In the genomic region with DNA sequence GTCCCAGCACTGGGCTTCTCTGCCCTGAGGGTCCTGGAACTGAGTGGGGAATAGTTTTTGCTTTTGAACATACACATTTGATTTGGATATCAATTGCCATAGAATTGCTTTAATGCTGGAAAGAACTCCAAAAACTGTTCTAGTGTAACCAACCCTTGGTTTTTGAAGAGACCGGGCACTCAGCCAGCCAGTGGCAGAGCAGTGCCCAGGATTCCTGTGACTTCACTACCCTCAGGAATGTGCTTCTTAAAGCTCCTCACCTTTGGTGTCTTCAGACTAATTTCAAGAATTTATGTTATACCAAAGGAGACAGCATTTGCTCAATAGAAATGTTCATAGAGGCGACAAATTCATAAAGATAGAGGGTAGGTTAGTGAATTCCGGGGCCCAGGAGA, we compare ENCODE assay signal across 9 mouse cellular contexts. TPM values are rescaled to one million over a fixed set of nuclear protein-coding genes. Genes with fewer than 3 reads are reported as not detected.
A peak's percentile ranks its signal among the peaks of the same experiment; 100 is the strongest.
DNase-seq lines count a peak whose midpoint lies in the region; ATAC-seq and TF ChIP-seq lines count a peak whose summit lies in the region.
"Had no signal": no experiment of that assay in that cellular context is flagged by ENCODE, and none has a peak within 500 bp of the region (broad histone marks: within the 10 kb centered on the region; RNA-seq: fewer than 3 reads in every experiment).

No protein-coding gene starts in this region.

- H3K4me2 ChIP-seq in hindbrain, postnatal 0 days (ENCODE audit: low read depth, low read length): no peak overlapping the region
- H3K4me2 ChIP-seq in lung, embryonic 15.5 days: peak overlapping the region; percentile 34

- WGBS in heart, adult 2 months: 69% methylated on average over 3 of the region's 3 CpGs
- 59% methylated on average over 3 of the region's 3 CpGs for WGBS in hindbrain, postnatal 0 days
- WGBS in lung, embryonic 15.5 days: 41% methylated on average over 3 of the region's 3 CpGs

- TF ChIP-seq POLR2A in heart, adult 2 months (IDR thresholded peaks at IDR 0.05; ENCODE audit: insufficient read depth, low read depth, low read length): no peak

- peak overlapping the region; percentile 42 for H3K27ac ChIP-seq in heart, adult 2 months
- peak overlapping the region; percentile 55 for H3K27ac ChIP-seq in hindbrain, postnatal 0 days
- peak overlapping the region; percentile 98 for H3K27ac ChIP-seq in lung, embryonic 15.5 days

- no peaks in the 10 kb centered on the region for H3K79me2 ChIP-seq in heart, adult 2 months (replicated peaks; ENCODE audit: control insufficient read depth, insufficient read depth, low read length)

- H3K4me3 ChIP-seq in heart, adult 2 months: no peak overlapping the region
- H3K4me3 ChIP-seq in hindbrain, postnatal 0 days (ENCODE audit: low read length): no peak overlapping the region
- H3K4me3 ChIP-seq in lung, embryonic 15.5 days: no peak overlapping the region

- no peak for DNase-seq in heart, adult 2 months
- no peak for DNase-seq in heart, postnatal 25 days (ENCODE audit: low spot score)
- peak; percentile 75 for DNase-seq in adrenal gland, postnatal 10 days
- DNase-seq in hindbrain, postnatal 0 days (ENCODE audit: low spot score): peak; percentile 28
- DNase-seq in B cell, adult 2 months: no peak
- DNase-seq in cerebellum, adult 18-20 months: no peak

- H3K9me3 ChIP-seq in hindbrain, postnatal 0 days (ENCODE audit: low read length): no peaks in the 10 kb centered on the region
- no peaks in the 10 kb centered on the region for H3K9me3 ChIP-seq in lung, embryonic 15.5 days

- TF ChIP-seq CTCF in heart, adult 2 months (IDR thresholded peaks at IDR 0.05): no peak
- no peak for TF ChIP-seq CTCF in hindbrain, postnatal 0 days (IDR thresholded peaks at IDR 0.05; ENCODE audit: low read depth)

- peaks cover 6% of the 10 kb centered on the region; the same call in 1 of the 2 replicates for H3K36me3 ChIP-seq in heart, adult 2 months (ENCODE audit: control insufficient read depth, insufficient read depth, low read length)
- no peaks in the 10 kb centered on the region for H3K36me3 ChIP-seq in hindbrain, postnatal 0 days (ENCODE audit: insufficient read depth, low read length)
- H3K36me3 ChIP-seq in lung, embryonic 15.5 days: peaks cover 6% of the 10 kb centered on the region; the same call in 1 of the 2 replicates

- intact Hi-C loops in heart, adult 2 months (cut with DNase I): no loop called here
- intact Hi-C loops in heart, postnatal 25 days (cut with DNase I): no loop called here

- peaks cover 22% of the 10 kb centered on the region for H3K4me1 ChIP-seq in heart, adult 2 months (ENCODE audit: control insufficient read depth, insufficient read depth, low read length)
- peaks cover 4% of the 10 kb centered on the region for H3K4me1 ChIP-seq in hindbrain, postnatal 0 days (ENCODE audit: insufficient read depth, low read length)
- peaks cover 72% of the 10 kb centered on the region for H3K4me1 ChIP-seq in lung, embryonic 15.5 days

- H3K9ac ChIP-seq in heart, adult 2 months (ENCODE audit: low read depth, low read length): no peak overlapping the region
- H3K9ac ChIP-seq in hindbrain, postnatal 0 days (replicated peaks; ENCODE audit: low read length): 0 out of 2 replicates have a peak overlapping the region, but pooled peaks have one; percentile 17
- H3K9ac ChIP-seq in lung, embryonic 15.5 days: peak overlapping the region; percentile 27; the same call in 1 of the 2 replicates

- no peaks in the 10 kb centered on the region for H3K27me3 ChIP-seq in heart, adult 2 months (ENCODE audit: control insufficient read depth, insufficient read depth, low read length)
- H3K27me3 ChIP-seq in hindbrain, postnatal 0 days (ENCODE audit: insufficient read depth, low read length): no peaks in the 10 kb centered on the region
- H3K27me3 ChIP-seq in lung, embryonic 15.5 days: no peaks in the 10 kb centered on the region
- H3K27me3 ChIP-seq: CH12.LX had no signal

- TF ChIP-seq EP300 in heart, adult 2 months (IDR thresholded peaks at IDR 0.05; ENCODE audit: insufficient read depth, low read depth, low read length): no peak

- no peak for ATAC-seq in hindbrain, postnatal 0 days
- no peak for ATAC-seq in lung, embryonic 15.5 days (ENCODE audit: borderline replicate concordance, extremely low read depth, low FRiP score, low TSS enrichment)
- no peak for ATAC-seq in megakaryocyte, adult 5-6 weeks (ENCODE audit: poor library complexity, severe bottlenecking)

RNA-seq across cellular contexts. Expression of a gene that starts 33.1 kb away (rescaled TPM):
- 10 to 100 TPM; 18.9 to 21.8 TPM for total RNA-seq in heart, adult 2 months (2021)
- 9.4 and 16.8 TPM in 2 replicates for polyA plus RNA-seq in heart, adult 2 months (2012; rRNA removed)
- 10 to 100 TPM; 18.5 to 23.7 TPM for total RNA-seq in heart, postnatal 25 days (2021)
- 10 to 100 TPM; 25.0 to 25.1 TPM for total RNA-seq in adrenal gland, postnatal 10 days (2021)
- 2.5 and 2.9 TPM in 2 replicates for total RNA-seq in hindbrain, postnatal 0 days (2014; rRNA removed)
- polyA plus RNA-seq in hindbrain, postnatal 0 days (2015; fragmentation: Nextera tagmentation; extraction: Ambion mirVana): 1.6 and 1.8 TPM in 2 replicates
- polyA plus RNA-seq in lung, embryonic 15.5 days (2015; fragmentation: Nextera tagmentation; extraction: Ambion mirVana): 6.6 and 8.4 TPM in 2 replicates
- total RNA-seq in megakaryocyte, adult 5-6 weeks (2015): not detected in 2 replicates
- total RNA-seq in megakaryocyte, adult 5-6 weeks (2017): 0.89 TPM in 1 of 2 replicates, not detected in the other

RNA-seq across cellular contexts. Expression of a gene that starts 37.9 kb away (rescaled TPM):
- not detected for total RNA-seq in heart, adult 2 months (2021)
- polyA plus RNA-seq in heart, adult 2 months (2012; rRNA removed): 0.14 and 0.23 TPM in 2 replicates
- total RNA-seq in heart, postnatal 25 days (2021): not detected
- total RNA-seq in adrenal gland, postnatal 10 days (2021): not detected
- not detected in 2 replicates for total RNA-seq in hindbrain, postnatal 0 days (2014; rRNA removed)
- polyA plus RNA-seq in hindbrain, postnatal 0 days (2015; fragmentation: Nextera tagmentation; extraction: Ambion mirVana): 0.38 and 0.53 TPM in 2 replicates
- polyA plus RNA-seq in lung, embryonic 15.5 days (2015; fragmentation: Nextera tagmentation; extraction: Ambion mirVana): 0.12 and 0.15 TPM in 2 replicates
- not detected in 2 replicates for total RNA-seq in megakaryocyte, adult 5-6 weeks (2015)
- total RNA-seq in megakaryocyte, adult 5-6 weeks (2017): not detected in 2 replicates

Comparison
In these comparisons a context has a peak if more than half of its experiments do, and no peak if none do; other contexts are left out.
1. DNase-seq: peak in adrenal gland, postnatal 10 days (single experiment) and hindbrain, postnatal 0 days (single experiment); none in heart, adult 2 months (0 of 2), heart, postnatal 25 days (single experiment), B cell, adult 2 months (0 of 2) and cerebellum, adult 18-20 months (0 of 2).
2. H3K27ac ChIP-seq: peak in every context shown above with its lines; median percentile 98 in lung, embryonic 15.5 days; 55 in hindbrain, postnatal 0 days; 42 in heart, adult 2 months.